Mouse (Mus musculus) cerebellum, postnatal 25 days (tissue): ENCODE results near the gene F2rl2.

Experiments
- DNase-seq, 2 experiments: peaks; one replicate each; pipeline ENCODE4 v3.0.0; 2021; ENCODE audit warnings: mixed read lengths in 2 of 2

F2rl2 gene

GRCm38 (mm10) chr13:95696654-95697163 is at the start of gene F2rl2:
F2rl2 (plus strand) TSS chr13:95696853.
- DNase-seq, result no peak

GRCm38 (mm10) chr13:95647248-95647647 is 49.4 kb upstream of the F2rl2 start:
- DNase-seq, result no peak

- no peak for DNase-seq
These were observed 46.7 kb upstream of the F2rl2 start for GRCm38 (mm10) chr13:95649941-95650340.

- DNase-seq, result no peak
These were observed 44.6 kb upstream of the F2rl2 start for GRCm38 (mm10) chr13:95651870-95652668.

GRCm38 (mm10) chr13:95653696-95654095 is 43.0 kb upstream of the F2rl2 start:
- DNase-seq, result no peak

GRCm38 (mm10) chr13:95655284-95655683 is 41.4 kb upstream of the F2rl2 start:
- DNase-seq, result no peak

GRCm38 (mm10) chr13:95657171-95657570 is 39.5 kb upstream of the F2rl2 start:
- no peak for DNase-seq

GRCm38 (mm10) chr13:95659432-95659831 is 37.2 kb upstream of the F2rl2 start:
- DNase-seq, result no peak

GRCm38 (mm10) chr13:95663834-95664233 is 32.8 kb upstream of the F2rl2 start:
- no peak for DNase-seq

GRCm38 (mm10) chr13:95665644-95666356 is 30.9 kb upstream of the F2rl2 start:
- no peak for DNase-seq

- DNase-seq, result peak in 1 of 2 experiments; percentile 14
These were observed 29.4 kb upstream of the F2rl2 start for GRCm38 (mm10) chr13:95667260-95667659.

- no peak for DNase-seq
These were observed 26.1 kb upstream of the F2rl2 start for GRCm38 (mm10) chr13:95670534-95670933.

- DNase-seq, result no peak
These were observed 25.4 kb upstream of the F2rl2 start for GRCm38 (mm10) chr13:95671108-95671897.

GRCm38 (mm10) chr13:95672372-95672771 is 24.3 kb upstream of the F2rl2 start:
- DNase-seq, result no peak

GRCm38 (mm10) chr13:95679078-95679477 is 17.6 kb upstream of the F2rl2 start:
- no peak for DNase-seq

- DNase-seq, result no peak
These were observed 17.1 kb upstream of the F2rl2 start for GRCm38 (mm10) chr13:95679491-95679941.

GRCm38 (mm10) chr13:95684656-95685244 is 11.9 kb upstream of the F2rl2 start:
- no peak for DNase-seq

GRCm38 (mm10) chr13:95685736-95686135 is 10.9 kb upstream of the F2rl2 start:
- no peak for DNase-seq

- no peak for DNase-seq
These were observed 8.1 kb upstream of the F2rl2 start for GRCm38 (mm10) chr13:95688576-95688975.

GRCm38 (mm10) chr13:95692201-95692600 is 4.5 kb upstream of the F2rl2 start:
- DNase-seq, result no peak

- no peak for DNase-seq
These were observed 466 bp upstream of the F2rl2 start for GRCm38 (mm10) chr13:95696120-95696653.

GRCm38 (mm10) chr13:95697874-95698273 is 1.2 kb downstream of the F2rl2 start:
- DNase-seq, result no peak
